Mouse (Mus musculus): ENCODE measurements around the gene Scgn.

GRCm38 (mm10) chr13:23964909-23965308, 26.1 kb downstream of the Scgn start:
- TF ChIP-seq POLR2AphosphoS2 (IDR thresholded peaks at IDR 0.05; ENCODE audit: insufficient read length, low read depth) (no peak), E2F4 (IDR thresholded peaks at IDR 0.05; ENCODE audit: insufficient read depth) (no peak), USF1 (IDR thresholded peaks at IDR 0.05; ENCODE audit: low read depth) (no peak), POLR2A (IDR thresholded peaks at IDR 0.05; ENCODE audit: insufficient read length, low read depth) (no peak), MAX (IDR thresholded peaks at IDR 0.05; ENCODE audit: low read depth) (no peak), TCF12 (IDR thresholded peaks at IDR 0.05; ENCODE audit: insufficient read depth, poor library complexity, severe bottlenecking) (no peak), REST (IDR thresholded peaks at IDR 0.05; ENCODE audit: insufficient read depth, insufficient read length) (no peak), MYOD1 (IDR thresholded peaks at IDR 0.05; ENCODE audit: control insufficient read depth in 1 of 3, insufficient read length in 2 of 3, low read depth in 2 of 3) (no peak)

Measured in myocyte (in vitro differentiated cells).